Mouse (Mus musculus) limb, embryonic 14.5 days (tissue): Measurements from ENCODE around the gene Trpc6. TPM values are rescaled to one million over a fixed set of nuclear protein-coding genes. Genes with fewer than 3 reads are reported as not detected.

Experiments used
- ATAC-seq: fragments of 200-750 bp; cut with Nextera tagmentation; 2 replicates; pipeline ENCODE4 v1.8.0; 2017; ENCODE audit warnings: low read depth, moderate number of reproducible peaks, moderate TSS enrichment; ENCODE audit not compliant: low FRiP score
- DNase-seq: peaks from one replicate; pipeline ENCODE4 v3.0.0-alpha.2; 2015; ENCODE audit warnings: low spot score
- H3K27ac ChIP-seq: fragments of 300-500 bp; sonication (generic); replicated peaks from 2 replicates; pipeline ENCODE4 v1.5.1; 2014; ENCODE audit warnings: low read depth, mild to moderate bottlenecking, low read length, moderate library complexity, mixed read lengths
- H3K27me3 ChIP-seq: fragments of 300-500 bp; sonication (generic); 2 replicates; pipeline ENCODE4 v1.6.1; 2014; ENCODE audit warnings: low read length, mixed read lengths; ENCODE audit not compliant: control insufficient read depth, insufficient read depth
- H3K36me3 ChIP-seq: fragments of 300-500 bp; sonication (generic); 2 replicates; pipeline ENCODE4 v1.6.1; 2014; ENCODE audit warnings: mild to moderate bottlenecking, low read length, moderate library complexity, mixed read lengths; ENCODE audit not compliant: control insufficient read depth, insufficient read depth
- H3K4me1 ChIP-seq: fragments of 300-500 bp; sonication (generic); 2 replicates; pipeline ENCODE4 v1.6.1; 2014; ENCODE audit warnings: antibody characterized with exemption, low read length, mixed read lengths; ENCODE audit not compliant: control insufficient read depth, insufficient read depth
- H3K4me2 ChIP-seq: fragments of 300-500 bp; sonication (generic); replicated peaks from 2 replicates; pipeline ENCODE4 v1.6.1; 2014; ENCODE audit warnings: low read depth, mild to moderate bottlenecking, low read length, moderate library complexity; ENCODE audit not compliant: severe bottlenecking
- H3K4me3 ChIP-seq: fragments of 300-500 bp; sonication (generic); replicated peaks from 2 replicates; pipeline ENCODE4 v1.5.1; 2014; ENCODE audit warnings: low read length
- H3K9ac ChIP-seq: fragments of 300-500 bp; sonication (generic); 2 replicates; pipeline ENCODE4 v1.6.1; 2014; ENCODE audit warnings: mild to moderate bottlenecking, low read depth, low read length, moderate library complexity; ENCODE audit not compliant: severe bottlenecking
- H3K9me3 ChIP-seq: fragments of 300-500 bp; sonication (generic); 2 replicates; pipeline ENCODE4 v1.6.1; 2016; ENCODE audit warnings: low read length; ENCODE audit not compliant: control insufficient read depth
- POLR2A ChIP-seq: fragments of 200-500 bp; IDR thresholded peaks from 2 replicates; pipeline ENCODE4 v1.8.0; 2012; ENCODE audit warnings: inconsistent platforms, mild to moderate bottlenecking, moderate library complexity, borderline replicate concordance; ENCODE audit not compliant: insufficient read depth, insufficient read length; ENCODE audit errors: extremely low read depth
- WGBS: fragments of 180-500 bp; shearing (Covaris S2); extraction: QIAGEN DNeasy Blood & Tissue Kit; methylation state at CpG from one replicate; pipeline ENCODE4 v1.1.7; 2014; 5-methylcytosine and 5-hydroxymethylcytosine counted together
- polyA plus RNA-seq, 2 experiments: library from polyadenylated mRNA; depleted of rRNA in 1 of 2; stranded (reverse) in 1 of 2; unstranded in 1 of 2; fragments of >200 nt; fragmentation: Nextera tagmentation in 1 of 2; extraction: Ambion mirVana in 1 of 2; gene quantifications; 2 replicates each; pipeline versions ENCODE4 v1.2.1 to v1.2.3; 2012 to 2014

Trpc6 gene
- polyA plus RNA-seq, 2 experiments = 0.50 to 0.58 TPM

- Histone ChIP-seq H3K36me3 (no peaks in the 10 kb centered on the region), H3K27me3 (no peaks in the 10 kb centered on the region), H3K27ac (no peak overlapping the region), H3K4me1 (no peaks in the 10 kb centered on the region), H3K4me2 (no peak overlapping the region), H3K9ac (no peak overlapping the region), H3K9me3 (no peaks in the 10 kb centered on the region), H3K4me3 (no peak overlapping the region)
- DNase-seq (no peak), ATAC-seq (no peak)
- 75% methylated on average over 3 of the region's 3 CpGs for WGBS
- no peak for TF ChIP-seq POLR2A
Observed at GRCm38 (mm10) chr9:8710052-8710739, 166.3 kb downstream of the Trpc6 start.

DNA sequence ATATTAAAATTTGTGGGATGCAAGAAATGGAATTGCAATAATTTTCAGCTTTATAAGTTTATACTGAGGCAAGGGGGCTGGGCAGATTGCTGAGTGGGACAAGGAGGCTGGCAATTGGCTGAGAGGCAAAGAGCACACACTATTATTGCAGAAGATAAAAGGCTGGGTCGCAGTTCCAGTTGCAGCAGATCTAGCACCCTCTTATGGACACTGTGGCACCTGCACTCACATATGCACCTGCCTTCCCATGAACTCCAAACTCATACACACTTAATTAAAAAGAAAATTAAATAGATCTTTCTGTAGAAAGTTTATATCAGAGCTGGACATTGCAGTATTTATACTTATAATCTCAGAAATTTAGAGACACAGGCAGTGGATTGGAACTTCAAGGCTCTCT is 175.1 kb downstream of the Trpc6 start:
- TF ChIP-seq POLR2A = no peak
- no peak overlapping the region for H3K4me2 ChIP-seq
- no peaks in the 10 kb centered on the region for H3K4me1 ChIP-seq
- H3K27ac ChIP-seq = no peak overlapping the region
- H3K9ac ChIP-seq = no peak overlapping the region
- ATAC-seq (no peak), DNase-seq (no peak)
- no peaks in the 10 kb centered on the region for H3K27me3 ChIP-seq
- 55% methylated on average over 1 of the region's 1 CpGs for WGBS
- no peak overlapping the region for H3K4me3 ChIP-seq
- no peaks in the 10 kb centered on the region for H3K36me3 ChIP-seq
- H3K9me3 ChIP-seq = no peaks in the 10 kb centered on the region

GRCm38 (mm10) chr9:8729056-8729455 is 185.1 kb downstream of the Trpc6 start:
- no peak for ATAC-seq
- H3K27me3 ChIP-seq = no peaks in the 10 kb centered on the region
- no peaks in the 10 kb centered on the region for H3K4me1 ChIP-seq
- no peaks in the 10 kb centered on the region for H3K9me3 ChIP-seq
- no peak overlapping the region for H3K27ac ChIP-seq
- no peak overlapping the region for H3K9ac ChIP-seq
- no peaks in the 10 kb centered on the region for H3K36me3 ChIP-seq
- no peak for DNase-seq
- H3K4me2 ChIP-seq = no peak overlapping the region
- 87% methylated on average over 3 of the region's 3 CpGs for WGBS
- TF ChIP-seq POLR2A = no peak
- no peak overlapping the region for H3K4me3 ChIP-seq
